Mouse (Mus musculus): ENCODE measurements at regions not wholly inside any gene's neighbourhood (a gene's known extent, or its start where the extent isn't known, plus 50 kb on each side); places are given as distances from the start of the nearest gene placed in this dataset.

GRCm38 (mm10) chr12:12882931-12883553 lies 58.7 kb downstream of the Mycn start:
- DNase-seq, result no peak

DNA sequence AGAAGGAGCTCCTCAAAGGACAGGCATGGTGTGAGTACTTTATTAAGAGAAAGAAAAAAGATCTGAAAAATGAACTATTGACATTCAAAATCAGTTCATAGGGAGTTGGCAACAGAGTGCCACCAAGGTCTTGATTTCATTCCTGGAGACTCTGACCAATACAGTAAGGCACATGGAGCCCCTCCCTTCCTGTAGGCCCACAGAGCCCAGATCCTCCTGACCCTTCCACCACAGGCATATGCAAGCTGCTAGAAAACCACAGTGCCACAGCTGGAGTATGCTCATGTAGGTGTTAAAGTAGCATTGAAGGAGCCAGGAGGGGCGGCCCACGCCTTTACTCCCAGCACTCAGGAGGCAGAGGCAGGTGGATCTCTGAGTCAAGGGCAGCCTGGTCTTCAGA lies 63.7 kb downstream of the Mycn start:
- no peak for DNase-seq

DNA sequence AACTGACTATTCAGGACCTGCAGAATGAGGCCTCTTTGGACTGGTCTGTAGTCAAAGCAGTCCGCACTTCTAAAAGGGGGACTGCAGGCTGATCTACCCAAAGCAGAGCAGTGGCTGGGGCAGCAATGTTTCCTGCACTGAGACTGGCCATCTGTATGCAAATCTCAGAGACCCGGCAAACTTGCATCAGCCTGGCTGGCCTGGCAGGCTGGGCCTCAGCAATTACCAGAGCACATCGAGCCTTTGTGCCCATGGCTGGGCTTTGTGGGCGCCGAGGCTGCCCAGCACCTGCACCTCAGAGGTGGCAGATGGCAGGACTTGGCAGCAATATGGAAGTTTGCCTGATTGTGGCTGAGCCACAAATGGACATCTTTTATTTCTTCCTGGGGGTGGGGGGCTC lies 64.2 kb downstream of the Mycn start:
- DNase-seq, result no peak

DNA sequence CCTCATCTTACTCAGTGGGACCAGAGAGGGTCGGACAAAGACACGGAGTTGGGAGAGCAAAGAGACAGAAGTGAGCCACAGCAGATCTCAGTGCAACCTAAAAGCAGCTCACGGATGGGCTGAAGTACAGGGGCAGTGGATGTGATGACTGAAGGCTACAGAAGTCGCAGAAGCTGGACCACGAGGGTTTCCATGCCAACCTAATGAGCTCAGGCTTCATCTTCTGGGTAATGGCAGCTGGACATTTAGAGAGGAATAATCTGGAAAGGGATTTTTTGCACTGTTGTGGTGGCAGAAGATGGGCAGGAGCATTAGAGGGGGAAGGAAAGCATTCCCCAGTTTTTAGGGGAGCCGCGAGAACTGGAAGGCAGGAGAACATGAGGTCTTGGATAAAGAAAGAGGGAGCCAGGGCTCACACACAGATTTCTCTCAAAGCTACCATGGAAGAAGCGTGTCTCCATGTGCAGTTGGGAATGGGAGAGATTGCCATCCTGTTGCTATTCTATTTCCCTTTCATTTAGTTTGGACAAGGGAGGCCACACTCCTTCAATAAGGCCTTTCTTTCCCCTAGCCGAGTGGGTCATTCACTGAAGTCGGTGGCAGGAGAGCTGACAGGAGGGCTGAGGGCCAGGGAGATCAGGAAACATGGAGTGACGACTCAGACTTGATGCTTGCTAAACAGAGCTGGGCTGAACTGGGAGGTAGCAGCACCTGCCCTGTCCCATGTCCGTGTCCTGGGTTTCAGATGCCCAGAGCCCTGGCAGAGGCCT lies 65.6 kb downstream of the Mycn start:
- no peak for DNase-seq

DNA sequence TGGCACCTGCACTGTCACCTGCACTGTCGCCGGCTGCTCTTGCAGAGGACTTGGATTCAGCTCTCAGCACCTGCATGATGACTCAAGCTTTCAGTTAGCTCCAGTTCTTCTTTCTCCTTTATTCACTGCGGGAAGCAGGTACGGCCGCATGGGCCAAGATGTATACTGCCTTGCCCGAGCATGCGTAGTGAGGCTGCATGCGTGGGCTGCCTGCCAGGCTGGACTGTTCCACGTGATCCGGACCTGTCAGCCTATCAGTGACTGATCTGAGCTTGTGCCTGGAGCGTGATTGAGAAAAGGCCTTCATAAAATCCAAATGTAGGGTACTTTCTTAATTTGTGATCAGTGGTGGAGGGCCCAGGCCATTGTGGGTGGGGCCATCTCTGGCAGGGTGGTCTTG lies 68.2 kb downstream of the Mycn start:
- DNase-seq, result no peak

DNA sequence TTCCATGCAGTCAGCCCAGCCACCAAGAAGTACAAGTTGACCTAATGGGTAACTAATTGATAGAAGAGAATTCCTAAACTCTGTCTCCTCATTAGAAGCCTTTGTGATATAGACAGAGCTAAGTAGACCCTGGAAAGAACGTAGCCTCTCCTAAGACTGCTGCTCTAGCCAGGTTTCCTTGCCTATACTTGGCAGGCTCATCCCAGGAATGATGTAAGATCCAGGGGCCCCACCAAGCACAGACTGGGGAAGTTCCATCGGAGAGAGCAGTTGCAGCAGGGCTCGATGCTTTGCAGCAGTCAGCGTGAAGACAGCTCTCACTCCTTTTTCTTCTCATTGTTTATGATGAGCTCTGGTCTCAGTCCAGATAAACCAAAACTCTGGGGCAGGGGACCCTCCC lies 68.7 kb downstream of the Mycn start:
- DNase-seq, result no peak

DNA sequence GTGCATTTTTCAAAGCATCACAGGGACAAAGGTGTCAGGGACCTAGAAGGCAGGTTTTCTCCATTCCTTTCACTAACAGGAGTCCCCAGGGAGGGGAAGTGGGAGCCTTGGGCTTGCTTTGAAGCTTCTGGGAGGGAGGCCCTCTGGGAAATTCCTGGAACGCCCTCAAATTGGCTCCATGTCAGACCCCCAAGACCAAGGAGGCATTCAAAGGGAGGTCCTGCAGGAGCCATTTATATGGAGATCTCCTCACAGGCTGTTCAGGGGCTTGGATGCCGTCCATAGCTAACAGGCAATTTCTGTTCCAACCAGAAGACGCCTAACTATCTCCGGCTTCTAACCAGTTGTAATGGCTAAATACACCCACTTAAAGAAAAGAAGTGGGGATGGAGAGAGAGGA lies 70.4 kb downstream of the Mycn start:
- no peak for DNase-seq

- no peak for DNase-seq
Measured at GRCm38 (mm10) chr12:12866590-12866989, 75.1 kb downstream of the Mycn start.

DNA sequence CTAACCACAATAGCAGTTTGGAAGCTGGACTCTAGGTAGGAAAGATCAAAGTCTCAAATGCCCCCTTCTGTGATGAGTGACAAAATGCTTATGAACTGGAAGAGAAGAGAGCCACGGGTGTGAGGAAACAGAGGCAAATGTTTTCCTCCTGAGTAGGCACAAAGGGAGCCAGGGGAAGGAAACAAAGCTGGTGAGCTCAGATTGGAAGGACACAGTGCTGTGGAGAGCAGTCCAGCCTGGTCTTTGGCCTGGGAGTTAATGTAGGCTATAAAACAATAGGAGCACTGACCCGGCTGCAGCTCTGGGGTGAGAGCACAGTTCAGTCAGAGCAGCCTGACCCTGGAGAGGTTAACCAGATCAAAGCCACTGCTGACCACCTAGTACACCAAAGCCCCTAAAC lies 91.0 kb downstream of the Mycn start:
- no peak for DNase-seq

- DNase-seq, result no peak
Measured at GRCm38 (mm10) chr12:12846716-12847115, 95.0 kb downstream of the Mycn start.

GRCm38 (mm10) chr12:12842247-12842957 lies 99.3 kb downstream of the Mycn start:
- no peak for DNase-seq

GRCm38 (mm10) chr12:12841385-12842238 lies 100.1 kb downstream of the Mycn start:
- no peak for DNase-seq

DNA sequence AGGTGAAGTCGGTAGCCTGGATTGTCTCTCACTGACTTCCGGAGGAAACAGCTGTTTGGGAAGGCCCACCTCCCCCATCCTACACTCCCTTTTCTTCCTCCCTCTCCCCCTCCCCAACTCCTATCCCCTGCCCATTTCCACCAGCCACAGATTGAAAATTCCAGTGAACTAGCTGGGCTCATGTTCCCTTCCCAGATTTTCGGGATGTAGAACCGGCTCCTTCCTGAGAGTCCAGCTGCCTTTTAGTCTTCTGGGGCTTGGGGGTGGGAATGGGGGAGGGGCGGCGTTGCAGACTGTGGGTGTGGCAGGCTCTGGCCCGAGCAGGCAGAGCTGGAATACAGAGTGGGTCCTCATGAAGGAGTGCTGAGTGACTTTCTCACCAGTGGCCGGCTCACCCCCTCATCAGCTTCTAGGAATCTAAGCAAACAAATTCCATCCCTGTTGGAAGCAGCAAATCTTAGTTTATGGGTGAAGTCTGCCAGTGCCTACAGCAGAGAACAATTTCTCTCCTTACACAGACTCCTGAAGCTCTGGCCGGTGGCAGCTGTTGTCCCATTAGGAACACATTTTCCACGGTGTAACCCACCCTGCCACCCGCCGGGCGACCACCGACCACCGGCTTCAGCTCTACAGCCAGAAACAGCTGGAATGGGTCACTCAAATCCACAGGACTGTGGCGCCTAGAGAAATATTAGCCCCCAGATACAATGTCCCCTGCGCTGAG lies 100.9 kb downstream of the Mycn start:
- DNase-seq, result no peak

GRCm38 (mm10) chr12:12837775-12838174 lies 103.9 kb downstream of the Mycn start:
- DNase-seq, result no peak

- no peak for DNase-seq
Measured at GRCm38 (mm10) chr12:12827821-12828641, 113.7 kb downstream of the Mycn start.

DNA sequence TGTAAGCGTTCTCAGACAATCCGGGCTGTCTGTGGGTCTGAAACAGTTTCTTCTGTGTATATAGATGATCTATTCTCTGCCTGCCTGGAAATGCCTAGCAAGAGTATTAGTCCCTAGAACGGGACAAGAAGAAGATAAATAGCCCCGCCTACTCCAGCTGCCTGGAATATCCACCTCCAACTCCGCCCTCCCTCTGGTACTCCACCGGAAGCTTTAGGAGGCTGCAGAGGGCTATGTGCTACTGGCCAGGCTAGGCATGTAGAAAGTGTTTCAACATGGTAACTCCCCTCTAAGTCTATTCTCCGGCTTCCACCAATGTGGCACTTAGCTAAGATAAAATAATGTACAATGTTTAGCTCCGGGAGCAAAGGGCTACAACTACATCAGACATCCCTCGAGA lies 114.3 kb downstream of the Mycn start:
- DNase-seq, result no peak

DNA sequence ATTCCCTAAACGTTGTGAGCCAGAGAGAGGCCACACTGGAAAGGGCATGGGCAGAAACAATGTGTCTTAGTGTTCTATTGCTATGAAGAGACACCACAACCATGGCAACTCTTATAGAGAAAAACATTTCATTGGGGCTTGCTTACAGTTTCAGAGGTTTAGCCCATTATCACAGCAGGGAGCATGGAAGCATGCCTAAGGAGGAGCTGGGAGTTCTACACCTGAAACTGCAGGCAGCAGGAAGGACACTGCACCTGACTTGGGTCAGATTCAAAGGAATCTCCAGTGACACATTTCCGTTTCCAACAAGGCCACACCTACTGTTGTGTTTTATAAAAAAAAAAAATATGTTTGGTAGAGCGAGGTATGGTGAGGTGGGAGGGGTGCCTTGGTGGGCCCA lies 115.3 kb downstream of the Mycn start:
- no peak for DNase-seq

DNA sequence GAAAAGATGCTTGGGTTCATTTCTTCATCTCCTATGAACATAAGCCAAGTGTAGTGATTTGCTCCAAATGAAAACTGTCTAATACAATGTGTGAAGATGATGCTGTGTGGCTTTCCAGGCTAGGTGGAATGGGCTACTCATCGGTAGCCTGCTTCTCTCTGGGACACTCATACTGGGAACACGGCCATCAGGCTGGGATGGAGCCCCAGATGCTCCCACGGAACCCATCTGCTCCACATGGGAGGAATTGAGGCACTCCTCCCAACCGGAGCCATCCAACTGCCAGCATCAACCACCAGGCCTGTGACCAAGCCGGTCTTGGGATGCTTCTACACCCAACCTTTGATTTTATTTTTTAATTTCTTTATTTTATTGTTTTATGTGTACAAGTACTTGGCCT lies 115.9 kb downstream of the Mycn start:
- no peak for DNase-seq

GRCm38 (mm10) chr12:12821473-12821872 lies 120.2 kb downstream of the Mycn start:
- no peak for DNase-seq

- DNase-seq, result no peak
Measured at GRCm38 (mm10) chr12:12820668-12821351, 120.9 kb downstream of the Mycn start.

GRCm38 (mm10) chr12:12819746-12820145 lies 122.0 kb downstream of the Mycn start:
- no peak for DNase-seq
